Mouse (Mus musculus): ENCODE measurements around the gene Ankrd34a. TPM values are rescaled to one million over a fixed set of nuclear protein-coding genes. Genes with fewer than 3 reads are reported as not detected.
A peak's percentile ranks its signal among the peaks of the same experiment; 100 is the strongest.

Ankrd34a gene
- polyA plus RNA-seq, 1 experiment from 2014 or later = 2.2 TPM

DNA sequence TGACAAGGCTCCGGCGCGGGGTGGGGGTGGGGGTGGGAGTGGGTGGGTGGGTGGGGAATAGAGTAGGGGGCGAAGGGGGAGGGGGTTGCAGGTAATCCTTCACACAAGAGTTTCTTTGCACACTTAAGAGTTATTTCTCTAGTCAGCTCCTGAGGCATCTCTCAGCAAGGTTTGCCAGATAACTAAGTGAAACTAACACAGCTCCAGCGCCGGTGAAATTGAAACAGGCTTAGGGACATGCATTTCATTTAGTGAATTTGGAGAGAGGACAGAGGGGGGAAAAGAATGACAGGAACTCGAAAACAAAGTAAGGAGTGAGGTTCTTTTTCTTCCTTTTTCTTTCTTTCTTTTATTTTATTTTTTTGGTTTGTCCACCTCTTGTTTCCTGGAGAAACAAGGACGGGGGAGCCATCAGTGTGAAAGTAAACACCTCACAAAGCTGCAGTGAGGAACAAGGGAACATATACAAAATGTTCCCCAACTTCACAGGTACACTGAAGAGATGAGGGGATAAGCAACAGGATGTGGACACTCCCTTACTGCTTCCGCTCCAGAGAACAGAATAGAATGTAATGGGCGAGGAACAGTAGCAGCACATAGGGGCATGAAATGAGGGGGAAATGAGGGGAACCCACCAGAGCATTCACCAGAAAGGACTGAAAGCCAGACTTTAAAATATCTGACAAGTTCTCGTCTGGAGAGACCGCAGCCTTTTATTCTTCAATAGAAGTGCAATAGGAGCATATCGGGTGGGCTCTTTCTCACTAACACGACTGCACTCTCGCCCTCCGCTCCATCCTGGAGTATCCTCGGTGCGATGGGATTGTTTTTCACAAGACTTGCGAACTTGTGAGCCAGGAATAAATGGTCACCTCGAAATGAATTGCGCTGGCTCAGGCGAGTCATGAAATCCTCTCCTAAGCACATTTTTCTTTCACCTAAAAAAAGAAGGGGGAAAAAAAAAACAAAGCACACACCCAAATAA, 39.5 kb upstream of the Ankrd34a start:
- Histone ChIP-seq H3K4me1 (peaks cover 62% of the 10 kb centered on the region), H3K27me3 (no peaks in the 10 kb centered on the region), H3K9me3 (no peaks in the 10 kb centered on the region), H3K36me3 (peaks cover 20% of the 10 kb centered on the region), H3K9ac (peak overlapping the region; percentile 40), H3K4me3 (peak overlapping the region; percentile 70), H3K4me2 (peak overlapping the region; percentile 76), H3K27ac (peak overlapping the region; percentile 91)
- no peak for ATAC-seq (ENCODE audit: borderline replicate concordance, extremely low read depth, low FRiP score, low TSS enrichment)
- WGBS = 4% methylated on average over 22 of the region's 22 CpGs

DNA sequence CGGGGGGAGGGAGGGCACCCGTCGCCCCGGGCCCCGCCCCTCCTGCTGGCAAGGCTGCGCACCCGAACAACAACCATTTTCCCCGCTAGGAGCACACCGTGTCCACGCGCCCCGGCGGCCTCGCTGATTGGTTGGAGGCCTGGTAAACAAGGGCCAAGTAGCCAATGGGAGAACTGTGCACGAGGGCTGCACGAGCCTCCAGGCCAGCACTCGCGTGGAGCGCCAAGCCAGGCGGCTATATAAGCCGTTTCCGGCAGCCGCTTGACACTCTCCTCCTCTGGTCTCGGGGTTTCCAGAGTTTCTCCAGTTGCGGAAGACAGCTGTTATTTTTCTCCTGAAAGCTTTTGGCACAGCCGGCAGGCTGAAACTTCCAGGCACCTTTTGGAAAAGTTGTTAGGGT, 38.7 kb upstream of the Ankrd34a start, which contains the start of gene Txnip:
Gene Txnip, plus strand, starts transcription at position 264 of the 400 bp plus-strand sequence.
- Histone ChIP-seq H3K9ac (peak within 1 kb of the TSS; percentile 80), H3K4me2 (peak within 1 kb of the TSS; percentile 76), H3K4me3 (peak within 1 kb of the TSS; percentile 70), H3K4me1 (peaks cover 68% of the 10 kb centered on the region), H3K36me3 (peaks cover 20% of the 10 kb centered on the region), H3K27me3 (no peaks in the 10 kb centered on the region), H3K9me3 (no peaks in the 10 kb centered on the region), H3K27ac (peak within 1 kb of the TSS; percentile 91)
- peak; percentile 98 for ATAC-seq (ENCODE audit: borderline replicate concordance, extremely low read depth, low FRiP score, low TSS enrichment)
- WGBS = 0% methylated on average over 26 of the region's 26 CpGs

DNA sequence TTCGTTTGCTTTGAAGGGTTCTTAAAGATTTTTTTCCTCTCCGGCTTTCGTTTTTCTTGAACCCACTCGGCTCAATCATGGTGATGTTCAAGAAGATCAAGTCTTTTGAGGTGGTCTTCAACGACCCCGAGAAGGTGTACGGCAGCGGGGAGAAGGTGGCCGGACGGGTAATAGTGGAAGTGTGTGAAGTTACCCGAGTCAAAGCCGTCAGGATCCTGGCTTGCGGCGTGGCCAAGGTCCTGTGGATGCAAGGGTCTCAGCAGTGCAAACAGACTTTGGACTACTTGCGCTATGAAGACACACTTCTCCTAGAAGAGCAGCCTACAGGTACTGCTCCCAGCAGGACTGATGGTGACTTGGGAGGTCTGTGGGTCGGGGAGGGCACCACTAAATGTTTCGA, 38.3 kb upstream of the Ankrd34a start:
- H3K4me1 ChIP-seq = peaks cover 69% of the 10 kb centered on the region
- no peak for ATAC-seq (ENCODE audit: borderline replicate concordance, extremely low read depth, low FRiP score, low TSS enrichment)
- peaks cover 20% of the 10 kb centered on the region for H3K36me3 ChIP-seq
- peak overlapping the region; percentile 70 for H3K4me3 ChIP-seq
- H3K9ac ChIP-seq = peak overlapping the region; percentile 80
- WGBS = under 1% methylated on average over 17 of the region's 17 CpGs
- peak overlapping the region; percentile 76 for H3K4me2 ChIP-seq
- H3K27me3 ChIP-seq = no peaks in the 10 kb centered on the region
- no peaks in the 10 kb centered on the region for H3K9me3 ChIP-seq
- H3K27ac ChIP-seq = peak overlapping the region; percentile 86

- H3K9me3 ChIP-seq = no peaks in the 10 kb centered on the region
- peak overlapping the region; percentile 70 for H3K4me3 ChIP-seq
- ATAC-seq (ENCODE audit: borderline replicate concordance, extremely low read depth, low FRiP score, low TSS enrichment) = no peak
- H3K4me1 ChIP-seq = peaks cover 75% of the 10 kb centered on the region
- peak overlapping the region; percentile 86 for H3K27ac ChIP-seq
- peak overlapping the region; percentile 80 for H3K9ac ChIP-seq
- no peaks in the 10 kb centered on the region for H3K27me3 ChIP-seq
- peak overlapping the region; percentile 76 for H3K4me2 ChIP-seq
- H3K36me3 ChIP-seq = peaks cover 20% of the 10 kb centered on the region
- 16% methylated on average over 10 of the region's 10 CpGs for WGBS
Observed at GRCm38 (mm10) chr3:96558668-96559196, 37.7 kb upstream of the Ankrd34a start.

DNA sequence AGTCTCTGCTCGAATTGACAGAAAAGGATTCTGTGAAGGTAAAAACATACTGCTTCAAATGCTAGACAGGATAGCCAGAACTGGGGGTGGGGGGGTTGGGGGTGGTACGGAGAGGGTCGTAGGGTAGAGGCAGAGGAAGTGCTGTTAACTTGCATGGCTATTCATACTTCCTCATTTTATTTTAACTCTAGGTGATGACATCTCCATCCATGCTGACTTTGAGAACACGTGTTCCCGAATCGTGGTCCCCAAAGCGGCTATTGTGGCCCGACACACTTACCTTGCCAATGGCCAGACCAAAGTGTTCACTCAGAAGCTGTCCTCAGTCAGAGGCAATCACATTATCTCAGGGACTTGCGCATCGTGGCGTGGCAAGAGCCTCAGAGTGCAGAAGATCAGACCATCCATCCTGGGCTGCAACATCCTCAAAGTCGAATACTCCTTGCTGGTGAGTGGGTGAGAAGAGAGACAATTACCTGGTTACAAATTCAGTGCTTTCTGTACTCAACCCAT, 37.0 kb upstream of the Ankrd34a start:
- WGBS = 60% methylated on average over 12 of the region's 12 CpGs
- H3K36me3 ChIP-seq = peaks cover 20% of the 10 kb centered on the region
- peak overlapping the region; percentile 76 for H3K4me2 ChIP-seq
- H3K9ac ChIP-seq = peak overlapping the region; percentile 80
- H3K27ac ChIP-seq = peak overlapping the region; percentile 93
- no peak for ATAC-seq (ENCODE audit: borderline replicate concordance, extremely low read depth, low FRiP score, low TSS enrichment)
- H3K4me3 ChIP-seq = peak overlapping the region; percentile 70
- peaks cover 76% of the 10 kb centered on the region for H3K4me1 ChIP-seq
- H3K27me3 ChIP-seq = no peaks in the 10 kb centered on the region
- H3K9me3 ChIP-seq = no peaks in the 10 kb centered on the region

- WGBS = 71% methylated on average over 23 of the region's 23 CpGs
- H3K4me3 ChIP-seq = peak overlapping the region; percentile 70
- no peak for ATAC-seq (ENCODE audit: borderline replicate concordance, extremely low read depth, low FRiP score, low TSS enrichment)
- no peaks in the 10 kb centered on the region for H3K9me3 ChIP-seq
- H3K4me2 ChIP-seq = peak overlapping the region; percentile 76
- H3K9ac ChIP-seq = peak overlapping the region; percentile 80
- peaks cover 76% of the 10 kb centered on the region for H3K4me1 ChIP-seq
- peaks cover 20% of the 10 kb centered on the region for H3K36me3 ChIP-seq
- H3K27ac ChIP-seq = peak overlapping the region; percentile 93
- no peaks in the 10 kb centered on the region for H3K27me3 ChIP-seq
Observed at GRCm38 (mm10) chr3:96559911-96560850, 36.3 kb upstream of the Ankrd34a start.

DNA sequence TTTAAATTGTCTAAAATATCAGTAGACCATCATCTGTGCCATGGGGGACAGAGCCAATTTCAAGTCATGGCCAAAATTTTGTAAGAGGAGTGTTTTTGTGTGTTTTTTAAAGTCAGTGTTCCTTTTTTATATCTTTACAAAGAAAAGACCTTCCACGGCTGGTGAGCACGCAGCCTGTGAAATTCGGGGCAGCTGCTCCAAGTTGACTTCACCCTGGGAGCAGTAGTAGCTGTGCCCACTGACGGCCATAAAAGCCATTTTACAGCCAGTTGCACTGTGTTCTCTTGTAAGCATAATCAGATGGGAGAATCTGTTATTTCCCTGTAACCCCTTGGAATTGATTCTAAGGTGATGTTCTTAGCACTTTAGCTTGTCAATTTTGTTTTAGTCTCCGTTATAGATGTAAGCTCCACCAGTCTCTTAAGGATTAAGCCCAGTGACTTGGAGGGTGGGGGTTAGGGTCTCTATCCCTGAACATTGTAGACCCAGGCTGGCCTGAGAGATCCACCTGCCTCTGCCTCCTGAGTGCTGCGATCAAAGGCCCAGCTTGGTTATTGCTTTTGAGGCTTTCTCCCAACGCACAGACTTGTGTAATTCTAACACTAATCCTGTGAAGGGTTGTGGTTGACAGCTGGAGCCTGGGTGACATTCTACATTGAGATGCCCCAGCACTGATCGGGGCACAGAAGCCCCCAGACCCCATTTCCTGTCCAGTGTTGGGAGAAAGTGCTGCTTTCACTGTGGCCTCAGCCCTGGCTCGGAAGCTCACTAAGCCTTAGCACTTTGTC, 35.4 kb upstream of the Ankrd34a start:
- Histone ChIP-seq H3K27me3 (no peaks in the 10 kb centered on the region), H3K4me3 (peak overlapping the region; percentile 70), H3K27ac (peak overlapping the region; percentile 93), H3K9ac (peak overlapping the region; percentile 80; the same call in 1 of the 2 replicates), H3K36me3 (peaks cover 20% of the 10 kb centered on the region), H3K9me3 (no peaks in the 10 kb centered on the region), H3K4me2 (peak overlapping the region; percentile 76), H3K4me1 (peaks cover 67% of the 10 kb centered on the region)
- WGBS = 76% methylated on average over 9 of the region's 9 CpGs
- ATAC-seq (ENCODE audit: borderline replicate concordance, extremely low read depth, low FRiP score, low TSS enrichment) = no peak

- peak overlapping the region; percentile 76 for H3K4me2 ChIP-seq
- WGBS = 37% methylated on average over 10 of the region's 10 CpGs
- H3K36me3 ChIP-seq = peaks cover 20% of the 10 kb centered on the region
- peak overlapping the region; percentile 93 for H3K27ac ChIP-seq
- peaks cover 58% of the 10 kb centered on the region for H3K4me1 ChIP-seq
- no peaks in the 10 kb centered on the region for H3K27me3 ChIP-seq
- no peak overlapping the region for H3K9ac ChIP-seq
- peak overlapping the region; percentile 12; the same call in 1 of the 2 replicates for H3K4me3 ChIP-seq
- H3K9me3 ChIP-seq = no peaks in the 10 kb centered on the region
- ATAC-seq (ENCODE audit: borderline replicate concordance, extremely low read depth, low FRiP score, low TSS enrichment) = no peak
Observed at GRCm38 (mm10) chr3:96561946-96562681, 34.3 kb upstream of the Ankrd34a start.

DNA sequence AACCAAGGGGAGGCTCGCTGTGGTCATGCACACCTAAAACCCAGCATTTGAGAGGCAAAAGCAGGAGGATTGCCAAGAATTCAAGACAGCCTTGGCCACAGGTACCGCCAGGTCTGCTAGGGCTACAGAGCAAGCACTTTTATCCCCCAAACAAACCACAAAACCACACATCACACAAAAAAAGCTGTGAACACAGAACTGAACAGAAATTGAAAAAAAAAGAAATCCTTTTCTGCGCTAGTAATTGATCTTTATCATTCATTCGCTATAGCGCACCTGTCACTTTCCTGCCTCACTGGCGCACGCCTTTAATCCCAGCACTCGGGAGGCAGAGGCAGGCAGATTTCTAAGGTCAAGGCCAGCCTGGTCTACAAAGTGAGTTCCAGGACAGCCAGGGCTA, 33.2 kb upstream of the Ankrd34a start:
- no peak overlapping the region for H3K4me2 ChIP-seq
- H3K9me3 ChIP-seq = no peaks in the 10 kb centered on the region
- WGBS = 89% methylated on average over 8 of the region's 8 CpGs
- no peak overlapping the region for H3K4me3 ChIP-seq
- peaks cover 20% of the 10 kb centered on the region for H3K36me3 ChIP-seq
- H3K4me1 ChIP-seq = peaks cover 62% of the 10 kb centered on the region
- no peak overlapping the region for H3K9ac ChIP-seq
- no peaks in the 10 kb centered on the region for H3K27me3 ChIP-seq
- H3K27ac ChIP-seq = peak overlapping the region; percentile 93
- ATAC-seq (ENCODE audit: borderline replicate concordance, extremely low read depth, low FRiP score, low TSS enrichment) = no peak

DNA sequence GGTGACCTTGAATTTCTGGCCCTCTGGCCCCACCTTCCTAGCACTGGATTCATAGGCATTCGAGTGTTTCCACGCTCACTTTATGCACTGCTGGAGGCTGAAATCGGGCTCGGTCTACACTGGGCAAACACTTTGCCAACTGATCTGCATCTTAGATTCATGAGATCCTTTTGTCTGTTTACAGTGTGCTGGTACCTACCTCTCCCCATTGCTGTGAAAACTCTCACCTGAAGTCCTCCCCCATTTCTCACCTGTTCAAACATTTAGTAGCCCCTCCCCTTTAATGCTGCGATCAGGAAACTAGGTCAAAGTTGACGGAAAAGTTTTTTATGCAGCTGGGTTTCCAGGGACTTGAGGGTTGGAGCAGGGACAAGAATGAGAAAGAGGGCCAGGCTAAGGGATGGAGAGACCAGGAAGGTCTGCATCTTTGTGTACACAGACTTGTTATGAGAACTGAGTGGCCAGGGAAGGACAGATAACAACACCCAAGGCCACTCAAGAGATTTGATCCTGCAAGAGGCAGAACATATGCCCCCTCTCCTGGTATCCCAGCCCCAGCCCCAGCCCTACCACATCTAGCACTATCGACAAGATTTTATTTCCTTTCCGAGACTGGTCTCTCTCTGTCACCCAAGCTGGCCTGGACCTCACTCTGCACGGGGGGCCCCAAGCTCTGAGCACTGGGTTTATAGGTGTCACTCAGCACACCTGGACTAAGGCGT, 32.4 kb upstream of the Ankrd34a start:
- H3K27me3 ChIP-seq = no peaks in the 10 kb centered on the region
- peak overlapping the region; percentile 93 for H3K27ac ChIP-seq
- 35% methylated on average over 10 of the region's 10 CpGs for WGBS
- ATAC-seq (ENCODE audit: borderline replicate concordance, extremely low read depth, low FRiP score, low TSS enrichment) = peak; percentile 61
- H3K36me3 ChIP-seq = peaks cover 20% of the 10 kb centered on the region
- H3K9me3 ChIP-seq = no peaks in the 10 kb centered on the region
- H3K4me2 ChIP-seq = peak overlapping the region; percentile 25
- H3K4me3 ChIP-seq = no peak overlapping the region
- H3K9ac ChIP-seq = no peak overlapping the region
- peaks cover 61% of the 10 kb centered on the region for H3K4me1 ChIP-seq

All from lung, embryonic 15.5 days (tissue).